Mouse (Mus musculus): ENCODE data around the gene 1700025B11Rik. TPM values are rescaled to one million over a fixed set of nuclear protein-coding genes. Genes with fewer than 3 reads are reported as not detected.

The 1700025B11Rik gene
- total RNA-seq, 2 experiments from 2014 or later, result not detected

Other genes starting within 250 kb of the 1700025B11Rik start
- under 1 TPM; 0.48 to 0.68 TPM for gene Apol7a, start 162.8 kb downstream of the 1700025B11Rik start, total RNA-seq (2021)
- under 1 TPM in 1 of 2 experiments, not detected in 1; 0.23 TPM for gene Apol9a, start 150.8 kb downstream of the 1700025B11Rik start, total RNA-seq (2021)
- under 1 TPM in 1 of 2 experiments, not detected in 1; 0.33 TPM for gene Apol7b, start 114.4 kb downstream of the 1700025B11Rik start, total RNA-seq (2021)
- not detected for gene Apol10a, start 84.8 kb downstream of the 1700025B11Rik start, total RNA-seq (2021)
- gene Apol11a, start 53.6 kb downstream of the 1700025B11Rik start, total RNA-seq (2021), result not detected
- not detected for gene Apol7c, start 28.6 kb downstream of the 1700025B11Rik start, total RNA-seq (2021)
- not detected for gene Apol10b, start 34.2 kb upstream of the 1700025B11Rik start, total RNA-seq (2021)
- not detected for gene Gm36245, start 37.4 kb upstream of the 1700025B11Rik start, total RNA-seq (2021)
- not detected for gene Apol11b, start 81.4 kb upstream of the 1700025B11Rik start, total RNA-seq (2021)
- gene Apol7e, start 137.0 kb upstream of the 1700025B11Rik start, total RNA-seq (2021), result under 1 TPM; 0.30 to 0.31 TPM
- gene Apol9b, start 167.1 kb upstream of the 1700025B11Rik start, total RNA-seq (2021), result under 1 TPM in 1 of 2 experiments, not detected in 1; 0.37 TPM
- 1 to 10 TPM; 1.3 to 3.2 TPM for gene Apol8, start 195.1 kb upstream of the 1700025B11Rik start, total RNA-seq (2021)